Mouse (Mus musculus) MEL (cell line): ENCODE measurements at regions not wholly inside any gene's neighbourhood (a gene's known extent, or its start where the extent isn't known, plus 50 kb on each side); places are given as distances from the start of the nearest gene placed in this dataset.

Experiments
- DNase-seq: peaks from one replicate; pipeline ENCODE4 v3.0.0; 2011; ENCODE audit warnings: low read depth, low spot score
- H3K27ac ChIP-seq: 2 replicates; pipeline ENCODE4 v1.5.1; 2012; ENCODE audit warnings: low read depth, mild to moderate bottlenecking, control low read depth, low read length, moderate library complexity; ENCODE audit not compliant: control insufficient read depth
- H3K27me3 ChIP-seq, 2 experiments: fragments of 150-350 bp in 1 of 2; sonication (generic) in 1 of 2; 2 replicates each; pipeline ENCODE4 v1.6.1; 2012; ENCODE audit warnings: low read length in 2 of 2, mild to moderate bottlenecking in 2 of 2, improper control_type of control experiment in 1 of 2, moderate library complexity in 1 of 2; ENCODE audit not compliant: insufficient read depth in 2 of 2, control insufficient read depth in 1 of 2
- H3K36me3 ChIP-seq, 2 experiments: 2 replicates each; pipeline ENCODE4 v1.6.1; 2012 to 2014; ENCODE audit warnings: low read length in 2 of 2, improper control_type of control experiment in 1 of 2, inconsistent platforms in 1 of 2, mild to moderate bottlenecking in 1 of 2; ENCODE audit not compliant: insufficient read depth in 2 of 2, control insufficient read depth in 1 of 2
- H3K4me1 ChIP-seq, 2 experiments: fragments of 150-350 bp in 1 of 2; sonication (generic) in 1 of 2; 2 replicates each; pipeline ENCODE4 v1.6.1; 2012; ENCODE audit warnings: low read length in 2 of 2, improper control_type of control experiment in 1 of 2, mild to moderate bottlenecking in 1 of 2; ENCODE audit not compliant: insufficient read depth in 2 of 2, control insufficient read depth in 1 of 2
- H3K4me3 ChIP-seq, 2 experiments: fragments of 150-350 bp in 1 of 2; sonication (generic) in 1 of 2; 2 replicates each; pipeline ENCODE4 v1.5.1; 2012; ENCODE audit warnings: low read depth in 2 of 2, low read length in 2 of 2, mild to moderate bottlenecking in 2 of 2, moderate library complexity in 2 of 2, control low read depth in 1 of 2, improper control_type of control experiment in 1 of 2; ENCODE audit not compliant: control insufficient read depth in 1 of 2, insufficient read depth in 1 of 2
- H3K79me2 ChIP-seq: 2 replicates; pipeline ENCODE4 v1.6.1; 2012; ENCODE audit warnings: mild to moderate bottlenecking, low read length, moderate library complexity; ENCODE audit not compliant: control insufficient read depth, poor library complexity, insufficient read depth
- H3K9ac ChIP-seq: 2 replicates; pipeline ENCODE4 v1.6.1; 2012; ENCODE audit warnings: low read depth, mild to moderate bottlenecking, control low read depth, low read length, moderate library complexity; ENCODE audit not compliant: control insufficient read depth, poor library complexity, severe bottlenecking
- H3K9me3 ChIP-seq: fragments of 150-350 bp; sonication (generic); replicated peaks from 2 replicates; pipeline ENCODE4 v1.6.1; 2012; ENCODE audit warnings: mild to moderate bottlenecking, low read length, improper control_type of control experiment, moderate library complexity; ENCODE audit not compliant: insufficient read depth
- BHLHE40 ChIP-seq: IDR thresholded peaks from 2 replicates; pipeline ENCODE4 v1.6.1; 2012; ENCODE audit warnings: low read depth, mild to moderate bottlenecking, inconsistent platforms, low read length, improper control_type of control experiment, borderline replicate concordance
- CHD2 ChIP-seq: IDR thresholded peaks from 2 replicates; pipeline ENCODE4 v1.6.1; 2011; ENCODE audit warnings: low read length, improper control_type of control experiment
- CTCF ChIP-seq, 3 experiments: IDR thresholded peaks in 2 of 3; conservative IDR thresholded peaks in 1 of 3; 2 replicates each; pipeline ENCODE4 v1.5.1; 2011 to 2012; ENCODE audit warnings: low read length in 3 of 3, low read depth in 2 of 3, mild to moderate bottlenecking in 2 of 3, improper control_type of control experiment in 1 of 3, inconsistent platforms in 1 of 3, mixed read lengths in 1 of 3, moderate library complexity in 1 of 3; ENCODE audit not compliant: control insufficient read depth in 1 of 3, insufficient read depth in 1 of 3, poor library complexity in 1 of 3, severe bottlenecking in 1 of 3
- E2F4 ChIP-seq: IDR thresholded peaks from 2 replicates; pipeline ENCODE4 v1.6.1; 2011; ENCODE audit warnings: low read depth, low read length, improper control_type of control experiment, borderline replicate concordance
- ELF1 ChIP-seq: IDR thresholded peaks from 2 replicates; pipeline ENCODE4 v1.6.1; 2014; ENCODE audit warnings: low read depth, mild to moderate bottlenecking, inconsistent platforms, low read length, improper control_type of control experiment, moderate library complexity
- EP300 ChIP-seq, 2 experiments: IDR thresholded peaks; 2 replicates each; pipeline ENCODE4 v1.6.1; 2011; ENCODE audit warnings: improper control_type of control experiment in 2 of 2, low read length in 2 of 2, low read depth in 1 of 2, mild to moderate bottlenecking in 1 of 2
- ETS1 ChIP-seq: IDR thresholded peaks from 2 replicates; pipeline ENCODE4 v1.6.1; 2012; ENCODE audit warnings: low read depth, mild to moderate bottlenecking, inconsistent platforms, low read length, improper control_type of control experiment, moderate library complexity
- GATA1 ChIP-seq: IDR thresholded peaks from 2 replicates; pipeline ENCODE4 v1.6.1; 2011; ENCODE audit warnings: low read depth, low read length, improper control_type of control experiment
- HCFC1 ChIP-seq: IDR thresholded peaks from 2 replicates; pipeline ENCODE4 v1.6.1; 2012; ENCODE audit warnings: low read depth, mild to moderate bottlenecking, inconsistent platforms, low read length, improper control_type of control experiment, moderate library complexity
- JUND ChIP-seq: IDR thresholded peaks from 2 replicates; pipeline ENCODE4 v1.6.1; 2011; ENCODE audit warnings: low read depth, mild to moderate bottlenecking, improper control_type of control experiment, low read length
- KAT2A ChIP-seq: conservative IDR thresholded peaks from 2 replicates; pipeline ENCODE4 v1.6.1; 2012; ENCODE audit warnings: low read depth, low read length, improper control_type of control experiment, inconsistent platforms
- MAFK ChIP-seq: IDR thresholded peaks from 2 replicates; pipeline ENCODE4 v1.6.1; 2011; ENCODE audit warnings: low read depth, mild to moderate bottlenecking, low read length, improper control_type of control experiment, borderline replicate concordance
- MAX ChIP-seq: IDR thresholded peaks from 2 replicates; pipeline ENCODE4 v1.6.1; 2011; ENCODE audit warnings: low read length, improper control_type of control experiment
- MAZ ChIP-seq: IDR thresholded peaks from 2 replicates; pipeline ENCODE4 v1.6.1; 2012; ENCODE audit warnings: low read depth, mild to moderate bottlenecking, inconsistent platforms, low read length, improper control_type of control experiment
- MXI1 ChIP-seq: IDR thresholded peaks from 2 replicates; pipeline ENCODE4 v1.6.1; 2011; ENCODE audit warnings: mild to moderate bottlenecking, low read depth, low read length, improper control_type of control experiment
- MYB ChIP-seq: IDR thresholded peaks from 2 replicates; pipeline ENCODE4 v1.6.1; 2011; ENCODE audit warnings: mild to moderate bottlenecking, low read depth, low read length, improper control_type of control experiment
- NELFE ChIP-seq: IDR thresholded peaks from 2 replicates; pipeline ENCODE4 v1.6.1; 2011; ENCODE audit warnings: low read depth, low read length, improper control_type of control experiment
- POLR2AphosphoS5 ChIP-seq: IDR thresholded peaks from 2 replicates; pipeline ENCODE4 v1.6.1; 2012; ENCODE audit warnings: low read depth, borderline replicate concordance, mild to moderate bottlenecking, inconsistent platforms, low read length, moderate library complexity, mixed read lengths
- RAD21 ChIP-seq: IDR thresholded peaks from 2 replicates; pipeline ENCODE4 v1.6.1; 2011; ENCODE audit warnings: mild to moderate bottlenecking, low read depth, low read length, improper control_type of control experiment
- SIN3A ChIP-seq: IDR thresholded peaks from 2 replicates; pipeline ENCODE4 v1.6.1; 2012; ENCODE audit warnings: low read length, improper control_type of control experiment, inconsistent platforms
- SMC3 ChIP-seq: IDR thresholded peaks from 2 replicates; pipeline ENCODE4 v1.6.1; 2011; ENCODE audit warnings: low read depth, low read length, improper control_type of control experiment
- TAL1 ChIP-seq: IDR thresholded peaks from 2 replicates; pipeline ENCODE4 v1.6.1; 2012; ENCODE audit warnings: mild to moderate bottlenecking, inconsistent platforms, low read length, moderate library complexity, mixed read lengths
- TBP ChIP-seq: IDR thresholded peaks from 2 replicates; pipeline ENCODE4 v1.8.0; 2011; ENCODE audit warnings: low read depth, low read length, improper control_type of control experiment
- TCF12 ChIP-seq: IDR thresholded peaks from 2 replicates; pipeline ENCODE4 v1.6.1; 2014; ENCODE audit warnings: low read depth, mild to moderate bottlenecking, inconsistent platforms, low read length, improper control_type of control experiment, moderate library complexity
- UBTF ChIP-seq: IDR thresholded peaks from 2 replicates; pipeline ENCODE4 v1.6.1; 2012; ENCODE audit warnings: low read depth, mild to moderate bottlenecking, inconsistent platforms, low read length, improper control_type of control experiment, moderate library complexity, borderline replicate concordance; ENCODE audit not compliant: insufficient read depth
- USF1 ChIP-seq: IDR thresholded peaks from 2 replicates; pipeline ENCODE4 v1.6.1; 2014; ENCODE audit warnings: low read depth, mild to moderate bottlenecking, inconsistent platforms, low read length, improper control_type of control experiment, moderate library complexity
- USF2 ChIP-seq, 2 experiments: IDR thresholded peaks; 2 replicates each; pipeline ENCODE4 v1.6.1; 2011 to 2012; ENCODE audit warnings: improper control_type of control experiment in 2 of 2, low read length in 2 of 2, borderline replicate concordance in 1 of 2, inconsistent platforms in 1 of 2, low read depth in 1 of 2, mild to moderate bottlenecking in 1 of 2; ENCODE audit not compliant: insufficient read depth in 1 of 2
- ZKSCAN1 ChIP-seq: IDR thresholded peaks from 2 replicates; pipeline ENCODE4 v1.6.1; 2012; ENCODE audit warnings: low read depth, mild to moderate bottlenecking, inconsistent platforms, low read length, improper control_type of control experiment, moderate library complexity
- ZNF384 ChIP-seq: IDR thresholded peaks from 2 replicates; pipeline ENCODE4 v1.6.1; 2012; ENCODE audit warnings: low read depth, mild to moderate bottlenecking, inconsistent platforms, low read length, improper control_type of control experiment

DNA sequence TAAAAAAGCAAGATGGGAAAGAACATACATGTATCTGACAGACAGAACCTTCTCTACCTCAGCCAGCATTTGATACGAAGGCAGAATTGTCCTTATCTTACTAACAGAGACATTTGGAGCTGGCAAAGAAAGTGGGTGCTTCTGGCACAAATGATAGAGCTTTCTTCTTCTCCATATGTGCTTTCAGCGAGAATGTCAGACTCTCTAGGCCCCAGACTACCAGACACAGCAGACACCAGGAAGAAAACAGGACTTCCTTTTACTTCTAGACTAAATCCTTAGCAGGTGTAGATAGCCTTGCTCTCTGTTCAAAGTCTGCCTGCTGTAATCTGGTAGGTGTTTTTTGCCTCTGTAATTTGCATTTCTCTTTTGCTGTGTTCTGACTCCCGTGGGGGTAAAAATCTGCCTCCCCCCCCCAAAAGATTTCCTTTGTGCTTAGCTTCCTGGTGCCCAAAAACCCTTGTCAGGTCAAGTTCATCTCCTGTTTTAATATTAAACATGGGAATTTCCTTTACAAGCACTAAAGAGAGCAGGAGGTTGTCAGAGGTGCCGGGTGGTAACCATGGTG, 74.7 kb upstream of the Pmfbp1 start:
- Histone ChIP-seq H3K4me3 (no peak overlapping the region), H3K27me3 (no peaks in the 10 kb centered on the region), H3K79me2 (no peaks in the 10 kb centered on the region), H3K9ac (no peak overlapping the region), H3K36me3 (no peaks in the 10 kb centered on the region), H3K4me1 (no peaks in the 10 kb centered on the region), H3K27ac (no peak overlapping the region), H3K9me3 (no peaks in the 10 kb centered on the region)
- DNase-seq = no peak
- no peak for TF ChIP-seq E2F4
- TF ChIP-seq MYB = no peak
- TF ChIP-seq BHLHE40 = no peak
- TF ChIP-seq CTCF (IDR thresholded peaks at IDR 0.05 in 2 of 3, conservative IDR thresholded peaks at IDR 0.05 in 1 of 3; ENCODE audit: control insufficient read depth in 1 of 3, insufficient read depth in 1 of 3, low read depth in 2 of 3, low read length in 3 of 3, poor library complexity in 1 of 3, severe bottlenecking in 1 of 3) = no peak
- no peak for TF ChIP-seq SIN3A
- no peak for TF ChIP-seq USF2 (IDR thresholded peaks at IDR 0.05; ENCODE audit: borderline replicate concordance in 1 of 2, insufficient read depth in 1 of 2, low read depth in 1 of 2, low read length in 2 of 2)
- no peak for TF ChIP-seq ELF1
- no peak for TF ChIP-seq MAZ
- no peak for TF ChIP-seq ZNF384
- TF ChIP-seq SMC3 = no peak
- no peak for TF ChIP-seq ZKSCAN1
- no peak for TF ChIP-seq ETS1
- no peak for TF ChIP-seq EP300 (IDR thresholded peaks at IDR 0.05; ENCODE audit: low read depth in 1 of 2, low read length in 2 of 2)
- TF ChIP-seq JUND = no peak
- TF ChIP-seq UBTF = no peak
- no peak for TF ChIP-seq RAD21
- TF ChIP-seq USF1 = no peak
- no peak for TF ChIP-seq CHD2
- no peak for TF ChIP-seq MAFK
- TF ChIP-seq MXI1 = no peak

DNA sequence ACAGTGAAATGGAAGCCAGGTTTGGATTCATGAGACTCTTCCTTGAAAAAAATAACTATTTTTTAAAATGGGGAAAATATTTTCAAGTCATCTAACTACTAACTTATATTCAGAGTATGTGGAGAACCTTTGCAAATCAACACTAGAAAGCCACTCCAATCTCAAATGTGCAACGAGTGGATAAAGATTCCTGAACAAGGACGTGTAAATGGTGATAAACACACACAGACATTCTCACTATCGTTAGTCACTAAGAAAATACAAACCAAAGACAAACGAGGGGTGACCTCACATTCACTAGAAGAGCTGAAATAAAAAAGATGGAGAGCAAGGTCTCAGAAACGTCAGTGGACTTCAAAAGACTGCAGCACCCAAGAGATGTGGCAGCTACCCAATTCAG, 69.8 kb upstream of the Pmfbp1 start:
- Histone ChIP-seq H3K4me1 (no peaks in the 10 kb centered on the region), H3K4me3 (no peak overlapping the region), H3K27me3 (no peaks in the 10 kb centered on the region), H3K79me2 (no peaks in the 10 kb centered on the region), H3K9me3 (no peaks in the 10 kb centered on the region), H3K27ac (no peak overlapping the region)
- no peak for TF ChIP-seq UBTF
- TF ChIP-seq MYB = no peak
- TF ChIP-seq SIN3A = no peak
- no peak for TF ChIP-seq NELFE
- no peak for TF ChIP-seq MXI1
- TF ChIP-seq E2F4 = no peak
- TF ChIP-seq CTCF (IDR thresholded peaks at IDR 0.05 in 2 of 3, conservative IDR thresholded peaks at IDR 0.05 in 1 of 3; ENCODE audit: control insufficient read depth in 1 of 3, insufficient read depth in 1 of 3, low read depth in 2 of 3, low read length in 3 of 3, poor library complexity in 1 of 3, severe bottlenecking in 1 of 3) = no peak
- TF ChIP-seq USF1 = no peak
- TF ChIP-seq KAT2A = no peak
- TF ChIP-seq TBP = no peak
- TF ChIP-seq ELF1 = no peak
- TF ChIP-seq TAL1 = no peak
- TF ChIP-seq GATA1 = no peak
- TF ChIP-seq POLR2AphosphoS5 = no peak
- no peak for TF ChIP-seq SMC3
- no peak for TF ChIP-seq ZKSCAN1
- TF ChIP-seq MAX = no peak
- no peak for TF ChIP-seq TCF12
- TF ChIP-seq HCFC1 = no peak
- TF ChIP-seq, all 39 proteins: peak for 0
- Histone ChIP-seq H3K36me3 (no peaks in the 10 kb centered on the region), H3K9ac (no peak overlapping the region)
- no peak for DNase-seq
